Mouse (Mus musculus) T-helper 1 cell (primary cell): ENCODE results near the gene 6030468B19Rik.

Experiments used
- in situ Hi-C: fragments of 300-600 bp; cut with MboI, MseI; formaldehyde crosslinking; loops from one replicate; pipeline ENCODE4 v1.15.1; 2025; ENCODE audit warnings: high pct_unique_total_duplicates

Gene 6030468B19Rik

GRCm38 (mm10) chr11:117854241-117854640 is 56.8 kb downstream of the 6030468B19Rik start:
- in situ Hi-C loops: no loop called here

- in situ Hi-C loops: no loop called here
These were observed 57.9 kb downstream of the 6030468B19Rik start for GRCm38 (mm10) chr11:117855360-117855759.

GRCm38 (mm10) chr11:117855975-117856374 is 58.5 kb downstream of the 6030468B19Rik start:
- in situ Hi-C loops: no loop called here
